Mouse (Mus musculus) limb, embryonic 15.5 days (tissue): ENCODE data around the gene Gm10295. TPM values are rescaled to one million over a fixed set of nuclear protein-coding genes. Genes with fewer than 3 reads are reported as not detected.

Source experiments
- ATAC-seq: fragments of 200-750 bp; cut with Nextera tagmentation; 2 replicates; pipeline ENCODE4 v1.8.0; 2017; ENCODE audit warnings: low read depth, moderate TSS enrichment; ENCODE audit not compliant: insufficient number of reproducible peaks, low FRiP score, low TSS enrichment
- H3K27ac ChIP-seq: fragments of 300-500 bp; sonication (generic); 2 replicates; pipeline ENCODE4 v1.5.1; 2015; ENCODE audit warnings: moderate library complexity, mild to moderate bottlenecking, inconsistent platforms
- H3K27me3 ChIP-seq: fragments of 300-500 bp; sonication (generic); 2 replicates; pipeline ENCODE4 v1.6.1; 2015; ENCODE audit warnings: inconsistent platforms
- H3K36me3 ChIP-seq: fragments of 300-500 bp; sonication (generic); 2 replicates; pipeline ENCODE4 v1.6.1; 2015; ENCODE audit warnings: inconsistent platforms
- H3K4me1 ChIP-seq: fragments of 300-500 bp; sonication (generic); 2 replicates; pipeline ENCODE4 v1.6.1; 2015; ENCODE audit warnings: inconsistent platforms
- H3K4me2 ChIP-seq: fragments of 300-500 bp; sonication (generic); 2 replicates; pipeline ENCODE4 v1.6.1; 2015; ENCODE audit warnings: mild to moderate bottlenecking, inconsistent platforms
- H3K4me3 ChIP-seq: fragments of 300-500 bp; sonication (generic); 2 replicates; pipeline ENCODE4 v1.5.1; 2015; ENCODE audit warnings: mild to moderate bottlenecking, inconsistent platforms
- H3K9ac ChIP-seq: fragments of 300-500 bp; sonication (generic); 2 replicates; pipeline ENCODE4 v1.6.1; 2015; ENCODE audit warnings: inconsistent platforms
- H3K9me3 ChIP-seq: fragments of 300-500 bp; sonication (generic); 2 replicates; pipeline ENCODE4 v1.6.1; 2016; ENCODE audit warnings: inconsistent platforms
- WGBS: fragments of 180-500 bp; shearing (Covaris S2); methylation state at CpG from one replicate; pipeline ENCODE4 v1.1.7; 2015; 5-methylcytosine and 5-hydroxymethylcytosine counted together
- polyA plus RNA-seq: library from polyadenylated mRNA; unstranded; fragments of >200 nt; fragmentation: Nextera tagmentation; extraction: Ambion mirVana; gene quantifications from 2 replicates; pipeline ENCODE4 v1.2.1, GENCODE M21; 2015

The Gm10295 gene
- not detected in 2 replicates for polyA plus RNA-seq

GRCm38 (mm10) chr7:71351364-71351763 is at the start of gene Gm10295:
Gene Gm10295, minus strand, starts transcription at chr7:71351485.
- H3K27me3 ChIP-seq, result no peaks in the 10 kb centered on the region
- H3K4me3 ChIP-seq, result no peak within 1 kb of the TSS
- no peak within 1 kb of the TSS for H3K9ac ChIP-seq
- 26% methylated on average over 11 of the region's 11 CpGs for WGBS
- no peak for ATAC-seq
- no peaks in the 10 kb centered on the region for H3K4me1 ChIP-seq
- H3K36me3 ChIP-seq, result no peaks in the 10 kb centered on the region
- H3K9me3 ChIP-seq, result no peaks in the 10 kb centered on the region
- H3K4me2 ChIP-seq, result no peak within 1 kb of the TSS
- no peak within 1 kb of the TSS for H3K27ac ChIP-seq

- H3K27me3 ChIP-seq, result no peaks in the 10 kb centered on the region
- H3K9ac ChIP-seq, result no peak overlapping the region
- H3K36me3 ChIP-seq, result no peaks in the 10 kb centered on the region
- no peaks in the 10 kb centered on the region for H3K9me3 ChIP-seq
- WGBS, result 43% methylated on average over 2 of the region's 2 CpGs
- no peak for ATAC-seq
- H3K4me2 ChIP-seq, result no peak overlapping the region
- no peak overlapping the region for H3K4me3 ChIP-seq
- no peaks in the 10 kb centered on the region for H3K4me1 ChIP-seq
- H3K27ac ChIP-seq, result no peak overlapping the region
Observed at GRCm38 (mm10) chr7:71401032-71401431, 49.7 kb upstream of the Gm10295 start.

- Histone ChIP-seq H3K9me3 (no peaks in the 10 kb centered on the region), H3K9ac (no peak overlapping the region), H3K27me3 (no peaks in the 10 kb centered on the region), H3K27ac (no peak overlapping the region), H3K4me3 (no peak overlapping the region), H3K4me1 (no peaks in the 10 kb centered on the region), H3K36me3 (no peaks in the 10 kb centered on the region), H3K4me2 (no peak overlapping the region)
- WGBS, result 64% methylated on average over 5 of the region's 5 CpGs
- no peak for ATAC-seq
Observed at GRCm38 (mm10) chr7:71399891-71400632, 48.8 kb upstream of the Gm10295 start.

- no peak overlapping the region for H3K4me2 ChIP-seq
- H3K9me3 ChIP-seq, result no peaks in the 10 kb centered on the region
- H3K9ac ChIP-seq, result no peak overlapping the region
- no peak overlapping the region for H3K4me3 ChIP-seq
- 63% methylated on average over 10 of the region's 10 CpGs for WGBS
- ATAC-seq, result no peak
- no peaks in the 10 kb centered on the region for H3K4me1 ChIP-seq
- no peak overlapping the region for H3K27ac ChIP-seq
- no peaks in the 10 kb centered on the region for H3K27me3 ChIP-seq
- H3K36me3 ChIP-seq, result no peaks in the 10 kb centered on the region
Observed at GRCm38 (mm10) chr7:71398959-71399756, 47.9 kb upstream of the Gm10295 start.

GRCm38 (mm10) chr7:71398389-71398788 is 47.1 kb upstream of the Gm10295 start:
- Histone ChIP-seq H3K4me1 (no peaks in the 10 kb centered on the region), H3K4me3 (no peak overlapping the region), H3K4me2 (no peak overlapping the region), H3K9me3 (no peaks in the 10 kb centered on the region), H3K27me3 (no peaks in the 10 kb centered on the region), H3K9ac (no peak overlapping the region), H3K27ac (no peak overlapping the region), H3K36me3 (no peaks in the 10 kb centered on the region)
- 78% methylated on average over 1 of the region's 1 CpGs for WGBS
- ATAC-seq, result no peak

- Histone ChIP-seq H3K36me3 (no peaks in the 10 kb centered on the region), H3K9ac (no peak overlapping the region), H3K27me3 (no peaks in the 10 kb centered on the region), H3K9me3 (no peaks in the 10 kb centered on the region), H3K4me3 (no peak overlapping the region), H3K4me1 (no peaks in the 10 kb centered on the region), H3K4me2 (no peak overlapping the region), H3K27ac (no peak overlapping the region)
- no peak for ATAC-seq
- WGBS, result 27% methylated on average over 4 of the region's 4 CpGs
Observed at GRCm38 (mm10) chr7:71392795-71393341, 41.6 kb upstream of the Gm10295 start.

- Histone ChIP-seq H3K4me1 (no peaks in the 10 kb centered on the region), H3K4me2 (no peak overlapping the region), H3K9me3 (no peaks in the 10 kb centered on the region), H3K9ac (no peak overlapping the region), H3K4me3 (no peak overlapping the region), H3K27ac (no peak overlapping the region), H3K27me3 (no peaks in the 10 kb centered on the region), H3K36me3 (no peaks in the 10 kb centered on the region)
- 57% methylated on average over 5 of the region's 5 CpGs for WGBS
- ATAC-seq, result no peak
Observed at GRCm38 (mm10) chr7:71391333-71391732, 40.0 kb upstream of the Gm10295 start.

GRCm38 (mm10) chr7:71390291-71390690 is 39.0 kb upstream of the Gm10295 start:
- ATAC-seq, result no peak
- Histone ChIP-seq H3K27me3 (no peaks in the 10 kb centered on the region), H3K27ac (no peak overlapping the region), H3K9ac (no peak overlapping the region), H3K4me3 (no peak overlapping the region), H3K4me1 (no peaks in the 10 kb centered on the region), H3K9me3 (no peaks in the 10 kb centered on the region), H3K4me2 (no peak overlapping the region), H3K36me3 (no peaks in the 10 kb centered on the region)
- 80% methylated on average over 2 of the region's 2 CpGs for WGBS

GRCm38 (mm10) chr7:71386050-71386449 is 34.8 kb upstream of the Gm10295 start:
- H3K4me2 ChIP-seq, result no peak overlapping the region
- H3K36me3 ChIP-seq, result no peaks in the 10 kb centered on the region
- 37% methylated on average over 6 of the region's 6 CpGs for WGBS
- no peaks in the 10 kb centered on the region for H3K27me3 ChIP-seq
- H3K9me3 ChIP-seq, result no peaks in the 10 kb centered on the region
- H3K9ac ChIP-seq, result no peak overlapping the region
- H3K4me3 ChIP-seq, result no peak overlapping the region
- no peak overlapping the region for H3K27ac ChIP-seq
- peaks cover 9% of the 10 kb centered on the region; the same call in 1 of the 2 replicates for H3K4me1 ChIP-seq
- no peak for ATAC-seq

GRCm38 (mm10) chr7:71384921-71385320 is 33.6 kb upstream of the Gm10295 start:
- Histone ChIP-seq H3K9ac (no peak overlapping the region), H3K27me3 (no peaks in the 10 kb centered on the region), H3K4me3 (no peak overlapping the region), H3K27ac (no peak overlapping the region), H3K4me1 (peaks cover 9% of the 10 kb centered on the region; the same call in 1 of the 2 replicates), H3K9me3 (no peaks in the 10 kb centered on the region), H3K36me3 (no peaks in the 10 kb centered on the region), H3K4me2 (no peak overlapping the region)
- 43% methylated on average over 7 of the region's 7 CpGs for WGBS
- no peak for ATAC-seq

- no peak for ATAC-seq
- no peak overlapping the region for H3K4me2 ChIP-seq
- H3K9ac ChIP-seq, result no peak overlapping the region
- H3K4me3 ChIP-seq, result no peak overlapping the region
- H3K27ac ChIP-seq, result peak overlapping the region; percentile 43; the same call in 1 of the 2 replicates
- no peaks in the 10 kb centered on the region for H3K27me3 ChIP-seq
- peaks cover 9% of the 10 kb centered on the region; the same call in 1 of the 2 replicates for H3K4me1 ChIP-seq
- H3K9me3 ChIP-seq, result no peaks in the 10 kb centered on the region
- H3K36me3 ChIP-seq, result no peaks in the 10 kb centered on the region
- WGBS, result 38% methylated on average over 20 of the region's 20 CpGs
Observed at GRCm38 (mm10) chr7:71383341-71384130, 32.3 kb upstream of the Gm10295 start.
